Mouse (Mus musculus) CD4-positive, CD25-positive, alpha-beta regulatory T cell (primary cell): ENCODE measurements around the gene Ptpn3. TPM values are rescaled to one million over a fixed set of nuclear protein-coding genes. Genes with fewer than 3 reads are reported as not detected.

ENCODE experiments used
- polyA plus RNA-seq: library from polyadenylated mRNA; unstranded; fragments of 100-300 nt; shearing (Covaris generic); gene quantifications from one replicate; pipeline ENCODE4 v1.2.1, GENCODE M21; 2017

The Ptpn3 gene
- polyA plus RNA-seq = 1.6 TPM

GRCm38 (mm10) chr4:57301410-57302313, at the start of gene Ptpn3:
Gene Ptpn3, minus strand, starts transcription at chr4:57301837.

GRCm38 (mm10) chr4:57143026-57143937, 158.4 kb downstream of the Ptpn3 start, which contains the start of gene Epb41l4b:
Gene Epb41l4b, minus strand, starts transcription at chr4:57143437.

Other genes starting within 250 kb of the Ptpn3 start
- gene Epb41l4b, start 158.4 kb downstream of the Ptpn3 start, polyA plus RNA-seq = 0.12 TPM
- gene Palm2, start 132.4 kb upstream of the Ptpn3 start, polyA plus RNA-seq = not detected